Mouse (Mus musculus) limb, embryonic 14.5 days (tissue): ENCODE results near the gene Obp1a. TPM values are rescaled to one million over a fixed set of nuclear protein-coding genes. Genes with fewer than 3 reads are reported as not detected.

Source experiments
- ATAC-seq: fragments of 200-750 bp; cut with Nextera tagmentation; 2 replicates; pipeline ENCODE4 v1.8.0; 2017; ENCODE audit warnings: low read depth, moderate number of reproducible peaks, moderate TSS enrichment; ENCODE audit not compliant: low FRiP score
- DNase-seq: peaks from one replicate; pipeline ENCODE4 v3.0.0-alpha.2; 2015; ENCODE audit warnings: low spot score
- H3K27ac ChIP-seq: fragments of 300-500 bp; sonication (generic); replicated peaks from 2 replicates; pipeline ENCODE4 v1.5.1; 2014; ENCODE audit warnings: low read depth, mild to moderate bottlenecking, low read length, moderate library complexity, mixed read lengths
- H3K27me3 ChIP-seq: fragments of 300-500 bp; sonication (generic); 2 replicates; pipeline ENCODE4 v1.6.1; 2014; ENCODE audit warnings: low read length, mixed read lengths; ENCODE audit not compliant: control insufficient read depth, insufficient read depth
- H3K36me3 ChIP-seq: fragments of 300-500 bp; sonication (generic); 2 replicates; pipeline ENCODE4 v1.6.1; 2014; ENCODE audit warnings: mild to moderate bottlenecking, low read length, moderate library complexity, mixed read lengths; ENCODE audit not compliant: control insufficient read depth, insufficient read depth
- H3K4me1 ChIP-seq: fragments of 300-500 bp; sonication (generic); 2 replicates; pipeline ENCODE4 v1.6.1; 2014; ENCODE audit warnings: antibody characterized with exemption, low read length, mixed read lengths; ENCODE audit not compliant: control insufficient read depth, insufficient read depth
- H3K4me2 ChIP-seq: fragments of 300-500 bp; sonication (generic); replicated peaks from 2 replicates; pipeline ENCODE4 v1.6.1; 2014; ENCODE audit warnings: low read depth, mild to moderate bottlenecking, low read length, moderate library complexity; ENCODE audit not compliant: severe bottlenecking
- H3K4me3 ChIP-seq: fragments of 300-500 bp; sonication (generic); replicated peaks from 2 replicates; pipeline ENCODE4 v1.5.1; 2014; ENCODE audit warnings: low read length
- H3K9ac ChIP-seq: fragments of 300-500 bp; sonication (generic); 2 replicates; pipeline ENCODE4 v1.6.1; 2014; ENCODE audit warnings: mild to moderate bottlenecking, low read depth, low read length, moderate library complexity; ENCODE audit not compliant: severe bottlenecking
- H3K9me3 ChIP-seq: fragments of 300-500 bp; sonication (generic); 2 replicates; pipeline ENCODE4 v1.6.1; 2016; ENCODE audit warnings: low read length; ENCODE audit not compliant: control insufficient read depth
- POLR2A ChIP-seq: fragments of 200-500 bp; IDR thresholded peaks from 2 replicates; pipeline ENCODE4 v1.8.0; 2012; ENCODE audit warnings: inconsistent platforms, mild to moderate bottlenecking, moderate library complexity, borderline replicate concordance; ENCODE audit not compliant: insufficient read depth, insufficient read length; ENCODE audit errors: extremely low read depth
- WGBS: fragments of 180-500 bp; shearing (Covaris S2); extraction: QIAGEN DNeasy Blood & Tissue Kit; methylation state at CpG from one replicate; pipeline ENCODE4 v1.1.7; 2014; 5-methylcytosine and 5-hydroxymethylcytosine counted together
- polyA plus RNA-seq, 2 experiments: library from polyadenylated mRNA; depleted of rRNA in 1 of 2; stranded (reverse) in 1 of 2; unstranded in 1 of 2; fragments of >200 nt; fragmentation: Nextera tagmentation in 1 of 2; extraction: Ambion mirVana in 1 of 2; gene quantifications; 2 replicates each; pipeline versions ENCODE4 v1.2.1 to v1.2.3; 2012 to 2014

Obp1a gene
- polyA plus RNA-seq (2012; rRNA removed) (not detected in 2 replicates), polyA plus RNA-seq (2014; fragmentation: Nextera tagmentation; extraction: Ambion mirVana) (not detected in 2 replicates)

DNA sequence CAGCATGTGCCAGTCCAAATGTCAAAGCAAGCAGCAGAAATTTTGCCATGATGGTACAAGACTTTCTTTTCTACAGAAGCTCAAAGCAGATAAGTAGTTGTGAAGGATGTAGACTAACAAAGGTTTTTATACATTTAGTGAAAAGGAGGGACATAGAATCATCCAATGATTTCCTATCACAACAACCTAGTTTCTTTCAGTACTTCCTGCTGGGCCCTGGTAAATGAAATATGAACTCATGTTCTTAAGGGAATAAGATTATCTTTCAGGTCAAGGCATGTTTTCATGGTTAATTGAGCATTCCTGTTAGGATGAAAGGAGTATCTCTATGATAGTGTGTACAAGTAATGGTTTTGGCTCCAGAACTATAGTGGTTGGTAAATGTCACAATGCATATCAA lies at the start of gene Obp1a:
TSS of gene Obp1a (minus strand) at position 101 of the 400 bp plus-strand sequence.
- TF ChIP-seq POLR2A = no peak
- H3K27me3 ChIP-seq = no peaks in the 10 kb centered on the region

DNA sequence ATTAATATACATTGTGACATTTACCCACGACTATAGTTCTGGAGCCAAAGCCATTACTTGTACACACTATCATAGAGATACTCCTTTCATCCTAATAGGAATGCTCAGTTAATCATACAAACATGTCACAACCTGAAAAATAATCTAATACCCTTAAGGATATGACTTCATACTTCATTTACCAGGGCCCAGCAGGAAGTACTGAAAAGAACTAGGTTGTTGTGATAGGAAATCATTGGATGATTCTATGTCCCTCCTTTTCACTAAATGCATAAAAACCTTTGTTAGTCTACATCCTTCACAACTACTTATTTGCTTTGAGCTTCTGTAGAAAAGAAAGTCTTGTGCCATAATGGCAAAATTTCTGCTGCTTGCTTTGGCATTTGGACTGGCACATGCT lies 34.0 kb upstream of the Obp1a start, which contains the start of gene Gm5938:
TSS of gene Gm5938 (plus strand) at position 301 of the 400 bp plus-strand sequence.
- H3K9ac ChIP-seq = no peak within 1 kb of the TSS
- H3K9me3 ChIP-seq = no peaks in the 10 kb centered on the region
- no peak within 1 kb of the TSS for H3K27ac ChIP-seq
- DNase-seq (no peak), ATAC-seq (no peak)
- no peaks in the 10 kb centered on the region for H3K27me3 ChIP-seq
- no peaks in the 10 kb centered on the region for H3K36me3 ChIP-seq
- no peak within 1 kb of the TSS for H3K4me2 ChIP-seq
- H3K4me3 ChIP-seq = no peak within 1 kb of the TSS
- H3K4me1 ChIP-seq = no peaks in the 10 kb centered on the region
- 61% methylated on average over 1 of the region's 1 CpGs for WGBS
- no peak for TF ChIP-seq POLR2A

More for the DNA sequence above, at the start of gene Obp1a:
- H3K36me3 ChIP-seq = no peaks in the 10 kb centered on the region
- no peak within 1 kb of the TSS for H3K9ac ChIP-seq
- no peak within 1 kb of the TSS for H3K4me3 ChIP-seq
- DNase-seq (no peak), ATAC-seq (no peak)
- no peak within 1 kb of the TSS for H3K4me2 ChIP-seq
- no peak within 1 kb of the TSS for H3K27ac ChIP-seq
- H3K4me1 ChIP-seq = no peaks in the 10 kb centered on the region
- H3K9me3 ChIP-seq = no peaks in the 10 kb centered on the region

Other genes starting within 250 kb of the Obp1a start
- gene Pbsn, start 237.8 kb downstream of the Obp1a start, polyA plus RNA-seq (2012; rRNA removed) = not detected in 2 replicates
- not detected in 2 replicates for gene Pbsn, start 237.8 kb downstream of the Obp1a start, polyA plus RNA-seq (2014; fragmentation: Nextera tagmentation; extraction: Ambion mirVana)
- gene Gm14744, start 226.6 kb downstream of the Obp1a start, polyA plus RNA-seq (2012; rRNA removed) = not detected in 2 replicates
- not detected in 2 replicates for gene Gm14744, start 226.6 kb downstream of the Obp1a start, polyA plus RNA-seq (2014; fragmentation: Nextera tagmentation; extraction: Ambion mirVana)
- not detected in 2 replicates for gene 5430402E10Rik, start 166.3 kb downstream of the Obp1a start, polyA plus RNA-seq (2012; rRNA removed)
- not detected in 2 replicates for gene 5430402E10Rik, start 166.3 kb downstream of the Obp1a start, polyA plus RNA-seq (2014; fragmentation: Nextera tagmentation; extraction: Ambion mirVana)
- gene Gm5938, start 34.1 kb upstream of the Obp1a start, polyA plus RNA-seq (2012; rRNA removed) = not detected in 2 replicates
- gene Gm5938, start 34.1 kb upstream of the Obp1a start, polyA plus RNA-seq (2014; fragmentation: Nextera tagmentation; extraction: Ambion mirVana) = not detected in 2 replicates
- gene Obp1b, start 95.4 kb upstream of the Obp1a start, polyA plus RNA-seq (2012; rRNA removed) = not detected in 2 replicates
- not detected in 2 replicates for gene Obp1b, start 95.4 kb upstream of the Obp1a start, polyA plus RNA-seq (2014; fragmentation: Nextera tagmentation; extraction: Ambion mirVana)
- not detected in 2 replicates for gene Gm14743, start 154.5 kb upstream of the Obp1a start, polyA plus RNA-seq (2012; rRNA removed)
- gene Gm14743, start 154.5 kb upstream of the Obp1a start, polyA plus RNA-seq (2014; fragmentation: Nextera tagmentation; extraction: Ambion mirVana) = not detected in 2 replicates